Mouse (Mus musculus) limb, embryonic 11.5 days (tissue): ENCODE data around the gene Hoxa10. TPM values are rescaled to one million over a fixed set of nuclear protein-coding genes. Genes with fewer than 3 reads are reported as not detected.

Experiments used
- ATAC-seq: fragments of 200-750 bp; cut with Nextera tagmentation; 2 replicates; pipeline ENCODE4 v1.8.0; 2017; ENCODE audit warnings: low read depth; ENCODE audit not compliant: insufficient number of reproducible peaks, low FRiP score, low TSS enrichment
- DNase-seq: peaks from one replicate; pipeline ENCODE4 v3.0.0-alpha.2; 2015; ENCODE audit warnings: low spot score
- H3K27ac ChIP-seq: fragments of 300-500 bp; sonication (generic); replicated peaks from 2 replicates; pipeline ENCODE4 v1.5.1; 2014; ENCODE audit warnings: low read depth, mild to moderate bottlenecking, low read length
- H3K27me3 ChIP-seq: fragments of 300-500 bp; sonication (generic); 2 replicates; pipeline ENCODE4 v1.6.1; 2014; ENCODE audit warnings: mild to moderate bottlenecking, low read length, mixed read lengths; ENCODE audit not compliant: control insufficient read depth, insufficient read depth
- H3K36me3 ChIP-seq: fragments of 300-500 bp; sonication (generic); 2 replicates; pipeline ENCODE4 v1.6.1; 2014; ENCODE audit warnings: mild to moderate bottlenecking, low read length, moderate library complexity, mixed read lengths; ENCODE audit not compliant: control insufficient read depth, insufficient read depth
- H3K4me1 ChIP-seq: fragments of 300-500 bp; sonication (generic); 2 replicates; pipeline ENCODE4 v1.6.1; 2014; ENCODE audit warnings: low read length, mixed read lengths; ENCODE audit not compliant: control insufficient read depth, insufficient read depth
- H3K4me2 ChIP-seq: fragments of 300-500 bp; sonication (generic); 2 replicates; pipeline ENCODE4 v1.6.1; 2014; ENCODE audit warnings: low read depth, mild to moderate bottlenecking, moderate library complexity; ENCODE audit not compliant: severe bottlenecking
- H3K4me3 ChIP-seq: fragments of 300-500 bp; sonication (generic); 2 replicates; pipeline ENCODE4 v1.5.1; 2014; ENCODE audit warnings: low read depth, low read length
- H3K9ac ChIP-seq: fragments of 300-500 bp; sonication (generic); 2 replicates; pipeline ENCODE4 v1.6.1; 2014; ENCODE audit warnings: mild to moderate bottlenecking, low read length
- H3K9me3 ChIP-seq: fragments of 300-500 bp; sonication (generic); 2 replicates; pipeline ENCODE4 v1.6.1; 2016; ENCODE audit warnings: low read length; ENCODE audit not compliant: control insufficient read depth
- WGBS: fragments of 180-500 bp; shearing (Covaris S2); extraction: QIAGEN DNeasy Blood & Tissue Kit; methylation state at CpG from one replicate; pipeline ENCODE4 v1.1.7; 2014; 5-methylcytosine and 5-hydroxymethylcytosine counted together
- polyA plus RNA-seq: library from polyadenylated mRNA; unstranded; fragments of >200 nt; fragmentation: Nextera tagmentation; extraction: Ambion mirVana; gene quantifications from 2 replicates; pipeline ENCODE4 v1.2.1, GENCODE M21; 2014

Gene Hoxa10
- polyA plus RNA-seq = 274 and 278 TPM in 2 replicates

DNA sequence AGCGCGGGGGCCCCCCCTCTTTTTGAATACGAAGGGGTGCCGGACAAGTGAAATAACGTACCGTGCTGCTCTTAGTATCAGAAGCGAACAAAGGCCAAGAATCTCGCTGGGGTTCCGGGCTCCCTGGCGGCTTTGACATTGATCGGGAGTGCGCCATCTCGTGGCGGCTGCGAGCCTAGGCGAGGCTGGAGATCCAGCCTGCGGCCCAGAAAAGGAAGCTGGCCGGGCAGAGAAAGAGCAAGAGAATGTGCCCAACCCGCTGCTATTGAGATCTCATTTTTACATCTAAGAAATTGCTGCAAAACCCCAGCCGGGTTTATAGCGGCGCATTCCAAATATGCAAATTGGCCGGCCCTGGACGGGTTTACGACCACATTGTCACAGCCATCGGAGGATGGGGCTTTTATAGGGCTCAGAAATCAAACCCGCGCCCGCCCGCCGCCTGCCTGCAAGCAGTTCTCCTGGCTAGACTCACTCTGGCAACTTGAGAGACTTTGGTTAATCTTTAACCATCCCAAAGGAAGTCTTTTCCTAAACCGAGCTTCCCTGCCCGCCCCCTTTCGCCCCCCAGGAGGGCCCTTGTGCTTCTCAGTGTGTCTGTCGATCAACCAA is at the start of gene Hoxa10:
Gene Hoxa10 (minus strand): TSS at position 466 of the 612 bp plus-strand sequence.
- Histone ChIP-seq H3K9ac (peak within 1 kb of the TSS; percentile 100), H3K4me2 (peak within 1 kb of the TSS; percentile 83), H3K4me1 (peaks cover 15% of the 10 kb centered on the region), H3K27ac (peak within 1 kb of the TSS; percentile 99), H3K27me3 (no peaks in the 10 kb centered on the region), H3K9me3 (no peaks in the 10 kb centered on the region), H3K36me3 (no peaks in the 10 kb centered on the region), H3K4me3 (peak within 1 kb of the TSS; percentile 99)
- DNase-seq (no peak), ATAC-seq (peak; percentile 45)
- WGBS = under 1% methylated on average over 35 of the region's 35 CpGs

- Histone ChIP-seq H3K27me3 (peaks cover 18% of the 10 kb centered on the region), H3K36me3 (no peaks in the 10 kb centered on the region), H3K9me3 (no peaks in the 10 kb centered on the region), H3K9ac (no peak overlapping the region), H3K4me2 (no peak overlapping the region), H3K4me3 (no peak overlapping the region), H3K27ac (no peak overlapping the region), H3K4me1 (peaks cover 4% of the 10 kb centered on the region)
- DNase-seq (peak; percentile 38), ATAC-seq (no peak)
- WGBS = 19% methylated on average over 12 of the region's 12 CpGs
These were observed 49.5 kb upstream of the Hoxa10 start for GRCm38 (mm10) chr6:52290186-52290585.

DNA sequence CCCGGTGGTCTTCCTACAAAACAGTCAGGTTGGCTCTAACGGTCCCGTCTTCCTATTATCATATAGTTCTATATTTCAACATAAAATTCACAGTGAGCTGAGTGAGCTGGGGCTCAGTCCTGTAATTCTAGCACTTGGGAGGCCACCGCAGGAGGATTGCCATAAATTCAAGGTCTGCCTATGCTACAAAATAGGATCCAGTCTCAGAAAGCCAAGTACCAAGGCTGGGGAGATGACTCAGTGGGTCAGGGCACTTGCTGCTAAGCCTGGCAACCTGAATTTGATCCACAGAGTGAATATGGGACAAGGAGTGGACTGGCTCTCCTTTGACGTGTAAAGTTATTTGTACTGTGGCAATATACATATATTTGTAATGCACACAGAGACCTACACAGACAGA is 43.2 kb upstream of the Hoxa10 start:
- H3K4me1 ChIP-seq = peaks cover 7% of the 10 kb centered on the region; the same call in 1 of the 2 replicates
- 88% methylated on average over 5 of the region's 5 CpGs for WGBS
- H3K36me3 ChIP-seq = no peaks in the 10 kb centered on the region
- H3K4me3 ChIP-seq = no peak overlapping the region
- no peak for ATAC-seq
- H3K4me2 ChIP-seq = no peak overlapping the region
- no peak for DNase-seq
- 0 out of 2 replicates have a peak, but pooled peaks cover 6% of the 10 kb centered on the region for H3K27me3 ChIP-seq
- H3K9ac ChIP-seq = no peak overlapping the region
- no peaks in the 10 kb centered on the region for H3K9me3 ChIP-seq
- H3K27ac ChIP-seq = no peak overlapping the region

GRCm38 (mm10) chr6:52281084-52281483 is 40.4 kb upstream of the Hoxa10 start:
- Histone ChIP-seq H3K4me2 (no peak overlapping the region), H3K36me3 (no peaks in the 10 kb centered on the region), H3K9me3 (no peaks in the 10 kb centered on the region), H3K4me3 (no peak overlapping the region), H3K27ac (no peak overlapping the region), H3K9ac (peak overlapping the region; percentile 18), H3K27me3 (peaks cover 16% of the 10 kb centered on the region), H3K4me1 (peaks cover 9% of the 10 kb centered on the region)
- WGBS = 30% methylated on average over 12 of the region's 12 CpGs
- ATAC-seq = 0 out of 2 replicates have a peak, but pooled peaks have one; percentile 47
- peak; percentile 54 for DNase-seq

DNA sequence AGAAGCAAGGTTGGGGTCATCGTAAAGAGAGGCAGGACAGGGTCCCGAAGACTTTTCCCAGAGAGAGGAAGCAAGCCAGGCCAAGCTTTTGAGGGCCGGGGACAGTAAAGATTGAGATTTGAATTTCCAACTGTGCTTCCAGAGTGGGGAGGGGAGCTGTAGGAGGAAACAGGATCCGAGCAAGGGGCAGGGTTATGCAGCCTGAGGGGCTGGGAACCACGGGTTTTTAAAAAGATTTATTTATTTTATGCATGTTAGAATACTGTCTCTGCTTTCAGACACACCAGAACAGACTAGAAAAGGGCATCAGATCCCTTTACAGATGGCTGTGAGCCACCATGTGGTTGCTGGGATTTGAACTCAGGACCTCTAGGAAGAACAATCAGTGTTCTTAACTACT is 36.3 kb upstream of the Hoxa10 start:
- no peaks in the 10 kb centered on the region for H3K9me3 ChIP-seq
- H3K36me3 ChIP-seq = no peaks in the 10 kb centered on the region
- 2% methylated on average over 5 of the region's 5 CpGs for WGBS
- H3K9ac ChIP-seq = no peak overlapping the region
- no peak overlapping the region for H3K27ac ChIP-seq
- H3K4me1 ChIP-seq = peaks cover 21% of the 10 kb centered on the region
- no peak overlapping the region for H3K4me2 ChIP-seq
- DNase-seq (peak; percentile 26), ATAC-seq (no peak)
- H3K4me3 ChIP-seq = no peak overlapping the region
- H3K27me3 ChIP-seq = peaks cover 38% of the 10 kb centered on the region

GRCm38 (mm10) chr6:52276382-52276781 is 35.7 kb upstream of the Hoxa10 start:
- DNase-seq (peak; percentile 48), ATAC-seq (no peak)
- Histone ChIP-seq H3K27ac (0 out of 2 replicates have a peak overlapping the region, but pooled peaks have one; percentile 10), H3K4me1 (peaks cover 19% of the 10 kb centered on the region), H3K4me2 (no peak overlapping the region), H3K27me3 (peaks cover 40% of the 10 kb centered on the region), H3K4me3 (no peak overlapping the region), H3K9ac (no peak overlapping the region), H3K36me3 (no peaks in the 10 kb centered on the region), H3K9me3 (no peaks in the 10 kb centered on the region)
- 1% methylated on average over 6 of the region's 6 CpGs for WGBS

GRCm38 (mm10) chr6:52275563-52276280 is 35.1 kb upstream of the Hoxa10 start:
- ATAC-seq = no peak
- Histone ChIP-seq H3K9ac (no peak overlapping the region), H3K9me3 (no peaks in the 10 kb centered on the region), H3K27ac (0 out of 2 replicates have a peak overlapping the region, but pooled peaks have one; percentile 10), H3K36me3 (no peaks in the 10 kb centered on the region), H3K4me3 (no peak overlapping the region), H3K4me1 (peaks cover 14% of the 10 kb centered on the region), H3K27me3 (peaks cover 42% of the 10 kb centered on the region), H3K4me2 (no peak overlapping the region)
- 12% methylated on average over 8 of the region's 8 CpGs for WGBS
- DNase-seq = peak; percentile 40

DNA sequence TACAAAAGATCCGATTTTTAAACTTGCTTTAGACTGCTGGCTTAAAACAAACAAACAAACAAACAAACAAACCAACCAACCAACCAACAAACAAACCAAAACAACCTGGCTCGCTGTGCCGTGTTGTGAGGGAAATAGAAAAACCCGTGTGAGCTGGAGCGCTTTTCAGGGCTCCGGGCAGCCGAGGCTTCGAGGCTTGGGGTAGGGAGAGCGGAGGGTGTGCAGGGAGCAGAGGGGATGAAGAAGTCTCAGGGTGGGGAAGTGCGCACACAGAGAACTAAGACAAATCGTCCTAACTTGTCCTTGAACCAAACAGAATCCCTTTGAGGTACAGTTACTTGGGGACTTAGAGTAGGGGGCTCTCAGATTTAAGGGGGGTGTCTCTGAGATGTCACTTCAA is 33.9 kb upstream of the Hoxa10 start:
- WGBS = 6% methylated on average over 11 of the region's 11 CpGs
- Histone ChIP-seq H3K36me3 (no peaks in the 10 kb centered on the region), H3K9ac (no peak overlapping the region; the same call in 1 of the 2 replicates), H3K4me1 (peaks cover 22% of the 10 kb centered on the region), H3K27me3 (peaks cover 52% of the 10 kb centered on the region), H3K4me3 (no peak overlapping the region), H3K27ac (no peak overlapping the region), H3K9me3 (no peaks in the 10 kb centered on the region), H3K4me2 (peak overlapping the region; percentile 29)
- DNase-seq = peak; percentile 50
- ATAC-seq = no peak
